Mouse (Mus musculus) kidney, embryonic 15.5 days (tissue): ENCODE data around the gene Fam69b. TPM values are rescaled to one million over a fixed set of nuclear protein-coding genes. Genes with fewer than 3 reads are reported as not detected.
A peak's percentile ranks its signal among the peaks of the same experiment; 100 is the strongest.

Source experiments
- ATAC-seq: fragments of 200-750 bp; cut with Nextera tagmentation; replicated peaks from 2 replicates; pipeline ENCODE4 v1.8.0; 2017; ENCODE audit warnings: moderate TSS enrichment; ENCODE audit not compliant: low FRiP score
- H3K27ac ChIP-seq: fragments of 300-500 bp; sonication (generic); 2 replicates; pipeline ENCODE4 v1.5.1; 2015; ENCODE audit warnings: mild to moderate bottlenecking, inconsistent platforms
- H3K27me3 ChIP-seq: fragments of 300-500 bp; sonication (generic); 2 replicates; pipeline ENCODE4 v1.6.1; 2015; ENCODE audit warnings: inconsistent platforms
- H3K36me3 ChIP-seq: fragments of 300-500 bp; sonication (generic); 2 replicates; pipeline ENCODE4 v1.6.1; 2015; ENCODE audit warnings: inconsistent platforms
- H3K4me1 ChIP-seq: fragments of 300-500 bp; sonication (generic); 2 replicates; pipeline ENCODE4 v1.6.1; 2015; ENCODE audit warnings: inconsistent platforms
- H3K4me2 ChIP-seq: fragments of 300-500 bp; sonication (generic); 2 replicates; pipeline ENCODE4 v1.6.1; 2015; ENCODE audit warnings: moderate library complexity, mild to moderate bottlenecking, inconsistent platforms
- H3K4me3 ChIP-seq: fragments of 300-500 bp; sonication (generic); replicated peaks from 2 replicates; pipeline ENCODE4 v1.5.1; 2015; ENCODE audit warnings: mild to moderate bottlenecking, inconsistent platforms
- H3K9ac ChIP-seq: fragments of 300-500 bp; sonication (generic); 2 replicates; pipeline ENCODE4 v1.6.1; 2015; ENCODE audit warnings: mild to moderate bottlenecking, inconsistent platforms
- H3K9me3 ChIP-seq: fragments of 300-500 bp; sonication (generic); replicated peaks from 2 replicates; pipeline ENCODE4 v1.6.1; 2016; ENCODE audit warnings: inconsistent platforms
- WGBS: fragments of 180-500 bp; shearing (Covaris S2); methylation state at CpG from one replicate; pipeline ENCODE4 v1.1.7; 2015; ENCODE audit warnings: mixed read lengths; 5-methylcytosine and 5-hydroxymethylcytosine counted together
- polyA plus RNA-seq: library from polyadenylated mRNA; unstranded; fragments of >200 nt; fragmentation: Nextera tagmentation; extraction: Ambion mirVana; gene quantifications from 2 replicates; pipeline ENCODE4 v1.2.1, GENCODE M21; 2015

The Fam69b gene
- polyA plus RNA-seq, result 32.9 and 33.1 TPM in 2 replicates

- Histone ChIP-seq H3K36me3 (no peaks in the 10 kb centered on the region), H3K27me3 (no peaks in the 10 kb centered on the region), H3K4me2 (peak within 1 kb of the TSS; percentile 98), H3K9ac (peak within 1 kb of the TSS; percentile 89), H3K4me1 (peaks cover 33% of the 10 kb centered on the region), H3K9me3 (no peaks in the 10 kb centered on the region), H3K27ac (peak within 1 kb of the TSS; percentile 81), H3K4me3 (peak within 1 kb of the TSS; percentile 72)
- peak; percentile 72 for ATAC-seq
- under 1% methylated on average over 60 of the region's 70 CpGs for WGBS
Measured at GRCm38 (mm10) chr2:26627921-26628739, at the start of gene Fam69b. Gene Fam69b, plus strand, starts transcription at chr2:26628457.

GRCm38 (mm10) chr2:26579714-26580113 lies 48.5 kb upstream of the Fam69b start, which contains the start of gene Egfl7:
Gene Egfl7, plus strand, starts transcription at chr2:26580014.
- no peak within 1 kb of the TSS for H3K4me3 ChIP-seq
- no peaks in the 10 kb centered on the region for H3K36me3 ChIP-seq
- peaks cover 32% of the 10 kb centered on the region for H3K4me1 ChIP-seq
- no peak for ATAC-seq
- WGBS, result 74% methylated on average over 1 of the region's 1 CpGs
- H3K4me2 ChIP-seq, result no peak within 1 kb of the TSS
- H3K27me3 ChIP-seq, result no peaks in the 10 kb centered on the region
- no peaks in the 10 kb centered on the region for H3K9me3 ChIP-seq
- H3K27ac ChIP-seq, result peak within 1 kb of the TSS; percentile 76
- H3K9ac ChIP-seq, result no peak within 1 kb of the TSS

- ATAC-seq, result no peak
- H3K9ac ChIP-seq, result no peak overlapping the region
- 80% methylated on average over 5 of the region's 5 CpGs for WGBS
Measured at GRCm38 (mm10) chr2:26580751-26581150, 47.5 kb upstream of the Fam69b start.

DNA sequence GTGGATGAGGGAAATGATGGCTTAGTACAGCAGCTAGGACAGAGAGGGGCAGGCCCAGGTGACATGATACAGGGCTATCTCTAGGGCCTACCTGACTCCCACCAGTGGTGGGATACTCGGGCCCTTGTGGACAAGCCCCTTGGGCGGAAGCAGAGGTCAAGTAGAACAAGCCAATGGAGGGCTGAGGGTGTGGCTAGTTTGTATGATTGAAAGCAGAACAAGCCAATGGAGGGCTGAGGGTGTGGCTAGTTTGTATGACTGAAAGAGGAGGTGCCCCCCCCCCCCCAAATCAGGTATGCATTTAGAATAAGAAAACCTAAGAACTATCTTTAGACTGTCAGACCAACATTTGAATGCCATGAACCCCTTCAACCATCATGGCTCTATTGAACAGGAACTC lies 46.1 kb upstream of the Fam69b start:
- 0 out of 2 replicates have a peak overlapping the region, but pooled peaks have one; percentile 64 for H3K27ac ChIP-seq
- H3K4me3 ChIP-seq, result no peak overlapping the region
- H3K4me1 ChIP-seq, result peaks cover 30% of the 10 kb centered on the region
- no peaks in the 10 kb centered on the region for H3K9me3 ChIP-seq
- H3K27me3 ChIP-seq, result no peaks in the 10 kb centered on the region
- H3K4me2 ChIP-seq, result no peak overlapping the region
- ATAC-seq, result no peak
- H3K9ac ChIP-seq, result no peak overlapping the region
- H3K36me3 ChIP-seq, result no peaks in the 10 kb centered on the region
- WGBS, result 58% methylated on average over 2 of the region's 2 CpGs

More at GRCm38 (mm10) chr2:26580751-26581150, 47.5 kb upstream of the Fam69b start:
- no peaks in the 10 kb centered on the region for H3K36me3 ChIP-seq
- H3K4me3 ChIP-seq, result no peak overlapping the region
- H3K27me3 ChIP-seq, result no peaks in the 10 kb centered on the region
- H3K4me2 ChIP-seq, result 0 out of 2 replicates have a peak overlapping the region, but pooled peaks have one; percentile 5
- peaks cover 30% of the 10 kb centered on the region for H3K4me1 ChIP-seq
- H3K9me3 ChIP-seq, result no peaks in the 10 kb centered on the region
- H3K27ac ChIP-seq, result peak overlapping the region; percentile 50

DNA sequence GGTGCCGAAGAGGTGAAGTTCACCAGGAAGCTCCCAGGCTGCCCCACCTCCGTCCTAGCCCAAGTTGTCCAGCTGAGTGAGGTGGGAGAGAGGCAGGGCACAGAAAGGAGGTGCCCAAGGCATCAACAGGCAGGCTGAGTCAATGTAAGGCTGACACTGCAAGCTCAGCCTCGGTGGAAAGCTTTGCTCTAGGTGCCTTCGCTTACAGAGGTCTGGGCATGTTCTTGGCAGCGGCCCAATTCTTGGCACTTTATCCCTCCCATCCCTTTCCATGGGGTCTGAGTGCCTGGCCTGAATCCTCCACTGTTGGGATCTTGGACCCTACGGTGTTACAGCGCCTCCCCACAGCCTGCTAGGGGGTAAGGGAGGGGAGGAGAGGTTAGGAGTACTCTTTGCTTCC lies 45.5 kb upstream of the Fam69b start:
- WGBS, result 75% methylated on average over 7 of the region's 7 CpGs
- Histone ChIP-seq H3K9ac (no peak overlapping the region), H3K4me2 (peak overlapping the region; percentile 22), H3K36me3 (no peaks in the 10 kb centered on the region), H3K4me3 (no peak overlapping the region), H3K4me1 (peaks cover 31% of the 10 kb centered on the region), H3K27me3 (no peaks in the 10 kb centered on the region), H3K9me3 (no peaks in the 10 kb centered on the region), H3K27ac (peak overlapping the region; percentile 64)
- ATAC-seq, result no peak

DNA sequence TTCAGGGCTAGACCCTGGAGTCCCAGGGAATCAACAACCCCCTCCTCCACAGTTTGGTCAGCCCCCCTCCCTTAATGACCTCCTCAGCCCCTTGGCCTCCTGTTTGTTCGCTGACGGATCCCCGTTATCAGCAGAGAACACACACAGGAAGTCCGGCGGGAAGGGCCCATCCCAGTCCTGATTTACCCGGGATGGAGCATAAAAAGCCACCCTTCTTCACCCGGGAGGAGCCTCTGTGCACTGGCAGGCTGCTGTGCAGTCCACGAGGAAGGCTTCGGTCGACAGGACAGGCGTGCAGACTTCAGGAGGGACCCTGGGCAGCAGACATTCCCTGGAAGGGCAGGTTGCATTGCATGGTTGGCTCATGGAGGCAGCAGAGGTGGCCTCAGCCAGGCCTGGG lies 44.6 kb upstream of the Fam69b start:
- Histone ChIP-seq H3K4me1 (peaks cover 31% of the 10 kb centered on the region), H3K9ac (no peak overlapping the region), H3K36me3 (no peaks in the 10 kb centered on the region), H3K27me3 (no peaks in the 10 kb centered on the region), H3K4me3 (peak overlapping the region; percentile 77), H3K27ac (peak overlapping the region; percentile 83), H3K4me2 (peak overlapping the region; percentile 22), H3K9me3 (no peaks in the 10 kb centered on the region)
- ATAC-seq, result no peak
- 41% methylated on average over 11 of the region's 11 CpGs for WGBS

DNA sequence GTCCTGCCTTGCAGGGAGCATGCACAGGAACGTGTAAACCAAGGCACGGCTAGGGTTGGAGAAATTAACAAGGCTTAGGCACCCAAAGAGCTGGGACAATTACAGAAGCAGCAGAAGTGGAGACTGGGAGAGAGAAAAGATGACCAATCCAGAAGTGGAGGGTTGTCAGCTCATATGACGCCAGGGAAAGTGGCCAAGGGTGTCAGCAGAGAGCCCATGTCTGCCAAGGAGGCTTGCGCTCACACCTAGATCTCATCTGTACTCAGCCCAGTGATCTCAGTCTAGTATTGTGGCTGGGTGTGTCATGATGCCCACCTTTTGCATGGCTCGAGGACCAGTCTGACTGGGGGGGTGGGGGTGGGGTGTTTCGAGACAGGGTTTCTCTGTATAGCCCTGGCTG lies 42.5 kb upstream of the Fam69b start:
- Histone ChIP-seq H3K9ac (peak overlapping the region; percentile 79), H3K36me3 (no peaks in the 10 kb centered on the region; the same call in 1 of the 2 replicates), H3K4me3 (peak overlapping the region; percentile 77), H3K27ac (peak overlapping the region; percentile 83), H3K27me3 (no peaks in the 10 kb centered on the region), H3K4me1 (peaks cover 31% of the 10 kb centered on the region), H3K4me2 (peak overlapping the region; percentile 84; the same call in 1 of the 2 replicates), H3K9me3 (no peaks in the 10 kb centered on the region)
- no peak for ATAC-seq
- WGBS, result 59% methylated on average over 6 of the region's 6 CpGs

- peak within 1 kb of the TSS; percentile 84 for H3K4me2 ChIP-seq
- H3K9ac ChIP-seq, result peak within 1 kb of the TSS; percentile 79
- H3K4me1 ChIP-seq, result peaks cover 36% of the 10 kb centered on the region
- H3K4me3 ChIP-seq, result peak within 1 kb of the TSS; percentile 77
- under 1% methylated on average over 64 of the region's 65 CpGs for WGBS
- H3K27me3 ChIP-seq, result no peaks in the 10 kb centered on the region
- peak within 1 kb of the TSS; percentile 83 for H3K27ac ChIP-seq
- ATAC-seq, result peak; percentile 84
- H3K9me3 ChIP-seq, result no peaks in the 10 kb centered on the region
- peaks cover 6% of the 10 kb centered on the region for H3K36me3 ChIP-seq
Measured at GRCm38 (mm10) chr2:26586294-26587043, 41.8 kb upstream of the Fam69b start, which contains the start of gene Gm20532. Gene Gm20532, plus strand, starts transcription at chr2:26586639.

GRCm38 (mm10) chr2:26587044-26587405 lies 41.2 kb upstream of the Fam69b start:
- ATAC-seq, result peak; percentile 50; the same call in 1 of the 2 replicates
- Histone ChIP-seq H3K9me3 (no peaks in the 10 kb centered on the region), H3K36me3 (peaks cover 12% of the 10 kb centered on the region), H3K4me2 (peak overlapping the region; percentile 84), H3K4me3 (peak overlapping the region; percentile 77), H3K4me1 (peaks cover 36% of the 10 kb centered on the region), H3K27me3 (no peaks in the 10 kb centered on the region), H3K9ac (peak overlapping the region; percentile 79), H3K27ac (peak overlapping the region; percentile 83)
- WGBS, result 3% methylated on average over 11 of the region's 11 CpGs

DNA sequence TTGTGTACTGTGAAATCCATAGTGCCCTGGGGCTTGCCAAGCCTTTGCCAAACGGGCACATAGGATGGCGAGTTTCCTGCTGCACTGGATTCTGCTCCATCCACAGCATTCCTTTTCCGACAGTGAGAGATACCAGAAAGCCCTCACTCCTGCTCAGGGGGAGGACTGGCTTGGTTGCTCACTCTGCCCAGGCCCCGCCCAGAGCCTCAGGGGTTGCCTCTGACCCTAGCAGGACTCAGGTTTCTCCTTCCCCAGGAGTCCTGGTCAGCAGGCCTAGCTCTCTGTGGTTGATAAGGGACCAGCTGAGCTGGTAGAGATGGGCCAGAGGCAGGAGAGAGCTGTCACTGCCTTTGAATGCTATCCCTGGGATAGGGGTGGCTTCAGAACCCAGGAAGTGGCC lies 39.7 kb upstream of the Fam69b start:
- peak; percentile 23; the same call in 1 of the 2 replicates for ATAC-seq
- Histone ChIP-seq H3K4me3 (peak overlapping the region; percentile 77), H3K4me2 (peak overlapping the region; percentile 84), H3K36me3 (peaks cover 27% of the 10 kb centered on the region), H3K9ac (peak overlapping the region; percentile 79), H3K9me3 (no peaks in the 10 kb centered on the region), H3K27ac (peak overlapping the region; percentile 83), H3K4me1 (peaks cover 36% of the 10 kb centered on the region), H3K27me3 (no peaks in the 10 kb centered on the region)
- WGBS, result 20% methylated on average over 4 of the region's 4 CpGs

- H3K9ac ChIP-seq, result peak overlapping the region; percentile 79
Measured at GRCm38 (mm10) chr2:26589284-26589683, 39.0 kb upstream of the Fam69b start.

DNA sequence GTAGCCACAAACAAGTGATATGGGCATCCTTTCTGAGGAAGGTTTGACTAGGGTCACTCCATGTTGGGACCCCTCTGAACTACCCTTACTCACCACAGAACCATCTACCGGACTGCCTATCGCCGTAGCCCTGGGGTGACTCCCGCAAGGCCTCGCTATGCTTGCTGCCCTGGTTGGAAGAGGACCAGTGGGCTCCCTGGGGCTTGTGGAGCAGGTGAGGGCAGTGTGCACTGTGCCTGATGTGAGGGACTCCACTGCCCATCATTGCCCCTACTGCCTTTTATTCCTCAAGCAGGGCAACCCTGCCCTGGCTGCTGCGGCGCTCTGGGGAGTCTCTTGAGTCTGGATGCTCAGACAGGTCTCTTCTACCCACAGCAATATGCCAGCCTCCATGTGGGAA lies 38.0 kb upstream of the Fam69b start:
- H3K4me3 ChIP-seq, result peak overlapping the region; percentile 77
- H3K9ac ChIP-seq, result no peak overlapping the region
- ATAC-seq, result no peak
- H3K27ac ChIP-seq, result peak overlapping the region; percentile 83
- H3K9me3 ChIP-seq, result no peaks in the 10 kb centered on the region
- peak overlapping the region; percentile 84 for H3K4me2 ChIP-seq
- peaks cover 45% of the 10 kb centered on the region for H3K4me1 ChIP-seq
- H3K36me3 ChIP-seq, result peaks cover 44% of the 10 kb centered on the region
- H3K27me3 ChIP-seq, result no peaks in the 10 kb centered on the region
- WGBS, result 83% methylated on average over 7 of the region's 7 CpGs

More at GRCm38 (mm10) chr2:26589284-26589683, 39.0 kb upstream of the Fam69b start:
- Histone ChIP-seq H3K27me3 (no peaks in the 10 kb centered on the region), H3K27ac (peak overlapping the region; percentile 83; the same call in 1 of the 2 replicates), H3K4me3 (peak overlapping the region; percentile 77), H3K36me3 (peaks cover 34% of the 10 kb centered on the region), H3K4me1 (peaks cover 38% of the 10 kb centered on the region), H3K4me2 (peak overlapping the region; percentile 84), H3K9me3 (no peaks in the 10 kb centered on the region)
- no peak for ATAC-seq
- 90% methylated on average over 10 of the region's 10 CpGs for WGBS
